Mouse (Mus musculus) stomach, postnatal 0 days (tissue): ENCODE results near the gene Stat1.

Experiments used
- CTCF ChIP-seq: IDR thresholded peaks from 2 replicates; pipeline ENCODE4 v1.5.1; 2016; ENCODE audit warnings: antibody characterized with exemption, low read depth, mild to moderate bottlenecking, moderate library complexity
- EP300 ChIP-seq: optimal IDR thresholded peaks from 2 replicates; pipeline ENCODE3; 2016; ENCODE audit warnings: antibody characterized with exemption

- TF ChIP-seq EP300 (no peak), CTCF (no peak)
These were observed 29.5 kb downstream of the Stat1 start for GRCm38 (mm10) chr1:52148696-52149095.
